Mouse (Mus musculus): ENCODE results near the gene Fnip1. TPM values are rescaled to one million over a fixed set of nuclear protein-coding genes. Genes with fewer than 3 reads are reported as not detected.

Fnip1 gene
- polyA plus RNA-seq, 2 experiments: 2.6 to 4.9 TPM

GRCm38 (mm10) chr11:54502546-54503245 lies 64.7 kb downstream of the Fnip1 start:
- Histone ChIP-seq H3K27me3 (ENCODE audit: control insufficient read depth, insufficient read depth, low read length) (no peaks in the 10 kb centered on the region), H3K36me3 (replicated peaks; ENCODE audit: control insufficient read depth, insufficient read depth, low read depth) (peaks cover 24% of the 10 kb centered on the region), H3K4me3 (ENCODE audit: insufficient read depth in 1 of 2, low read depth in 2 of 2, low read length in 2 of 2) (no peak overlapping the region), H3K27ac (no peak overlapping the region), H3K9ac (replicated peaks) (no peak overlapping the region), H3K4me1 (replicated peaks; ENCODE audit: control insufficient read depth in 2 of 2, insufficient read depth in 2 of 2, low read length in 1 of 2) (no peaks in the 10 kb centered on the region), H3K9me3 (ENCODE audit: control insufficient read depth, low read length) (no peaks in the 10 kb centered on the region), H3K4me2 (ENCODE audit: low read depth) (no peak overlapping the region)
- WGBS (ENCODE audit: insufficient replicate concordance): 72% methylated on average over 4 of the region's 4 CpGs
- DNase-seq (ENCODE audit: low read depth in 3 of 3, low spot score in 3 of 3): no peak
- TF ChIP-seq EP300 (IDR thresholded peaks at IDR 0.05; ENCODE audit: low read depth): no peak
- no peak for TF ChIP-seq CTCF (IDR thresholded peaks at IDR 0.05; ENCODE audit: low read depth)
- no peak for ATAC-seq (ENCODE audit: insufficient read depth)

DNA sequence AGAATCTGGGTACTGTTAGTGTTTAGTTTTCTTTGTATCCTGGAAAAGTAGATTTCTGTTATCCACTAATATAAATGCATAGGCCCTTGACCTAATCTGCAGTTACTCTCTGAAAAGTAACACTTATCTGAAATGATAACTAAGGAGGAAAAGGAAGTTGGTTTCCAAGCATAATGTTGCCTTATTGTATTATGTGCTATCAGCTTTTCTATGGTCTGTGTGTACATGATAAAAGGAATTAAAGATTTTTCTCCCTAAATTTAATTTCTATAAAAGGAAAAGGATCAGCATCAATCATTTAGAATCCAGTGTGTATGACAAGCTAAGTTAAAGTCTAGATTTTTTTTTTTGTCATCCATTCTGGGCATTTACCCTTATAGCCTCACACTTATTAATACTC lies 75.6 kb downstream of the Fnip1 start:
- Histone ChIP-seq H3K4me2 (ENCODE audit: low read depth) (no peak overlapping the region), H3K36me3 (replicated peaks; ENCODE audit: control insufficient read depth, insufficient read depth, low read depth) (peaks cover 4% of the 10 kb centered on the region), H3K4me1 (replicated peaks; ENCODE audit: control insufficient read depth in 2 of 2, insufficient read depth in 2 of 2, low read length in 1 of 2) (no peaks in the 10 kb centered on the region), H3K9ac (replicated peaks) (no peak overlapping the region), H3K4me3 (ENCODE audit: insufficient read depth in 1 of 2, low read depth in 2 of 2, low read length in 2 of 2) (no peak overlapping the region), H3K27me3 (ENCODE audit: control insufficient read depth, insufficient read depth, low read length) (no peaks in the 10 kb centered on the region), H3K9me3 (ENCODE audit: control insufficient read depth, low read length) (no peaks in the 10 kb centered on the region), H3K27ac (no peak overlapping the region)
- no peak for ATAC-seq (ENCODE audit: insufficient read depth)
- no peak for TF ChIP-seq CTCF (IDR thresholded peaks at IDR 0.05; ENCODE audit: low read depth)
- TF ChIP-seq EP300 (IDR thresholded peaks at IDR 0.05; ENCODE audit: low read depth): no peak
- no peak for DNase-seq (ENCODE audit: low read depth in 3 of 3, low spot score in 3 of 3)

DNA sequence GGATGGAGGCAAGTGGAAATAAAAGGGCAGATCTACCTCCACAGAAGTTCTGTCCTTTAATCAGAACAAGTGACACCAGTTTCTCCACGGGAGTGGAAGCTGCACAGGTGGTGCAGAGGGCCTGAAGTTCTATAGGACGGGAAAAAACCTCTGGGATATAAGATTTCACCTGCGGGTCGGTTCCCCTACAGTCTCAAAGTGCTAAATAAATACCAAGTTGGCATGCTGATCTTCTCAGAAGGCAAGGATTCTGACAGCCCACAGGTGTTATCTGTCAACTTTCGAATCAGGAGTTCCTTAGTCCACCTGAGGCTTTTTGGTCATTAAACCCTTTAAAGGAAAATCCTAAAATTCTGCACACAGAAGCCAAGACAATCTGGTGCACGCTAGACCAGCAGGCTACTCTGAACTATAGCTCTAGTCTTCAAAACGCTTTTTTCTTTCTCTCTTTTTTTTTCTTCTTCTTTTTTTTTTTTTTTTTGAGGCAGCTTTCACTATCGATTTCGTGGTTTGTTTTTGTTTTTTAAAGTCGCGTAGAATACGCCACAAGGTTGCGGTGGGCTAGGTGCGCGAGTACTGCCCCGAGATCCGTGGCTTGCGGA lies 84.0 kb downstream of the Fnip1 start:
- peak overlapping the region; percentile 93 for H3K4me2 ChIP-seq (ENCODE audit: low read depth)
- ATAC-seq (ENCODE audit: insufficient read depth): no peak
- H3K36me3 ChIP-seq (replicated peaks; ENCODE audit: control insufficient read depth, insufficient read depth, low read depth): no peaks in the 10 kb centered on the region
- H3K27ac ChIP-seq: peak overlapping the region; percentile 92
- TF ChIP-seq EP300 (IDR thresholded peaks at IDR 0.05; ENCODE audit: low read depth) (no peak; the same call in 1 of the 2 replicates), CTCF (IDR thresholded peaks at IDR 0.05; ENCODE audit: low read depth) (no peak)
- peak overlapping the region; percentile 78 to 94 for H3K4me3 ChIP-seq (ENCODE audit: insufficient read depth in 1 of 2, low read depth in 2 of 2, low read length in 2 of 2)
- no peak for DNase-seq (ENCODE audit: low read depth in 3 of 3, low spot score in 3 of 3)
- no peaks in the 10 kb centered on the region for H3K9me3 ChIP-seq (ENCODE audit: control insufficient read depth, low read length)
- H3K27me3 ChIP-seq (ENCODE audit: control insufficient read depth, insufficient read depth, low read length): no peaks in the 10 kb centered on the region
- 2% methylated on average over 18 of the region's 18 CpGs for WGBS (ENCODE audit: insufficient replicate concordance)
- peak overlapping the region; percentile 82 for H3K9ac ChIP-seq (replicated peaks)
- H3K4me1 ChIP-seq (replicated peaks; ENCODE audit: control insufficient read depth in 2 of 2, insufficient read depth in 2 of 2, low read length in 1 of 2): peaks cover 11 to 15% of the 10 kb centered on the region in 2 experiments

DNA sequence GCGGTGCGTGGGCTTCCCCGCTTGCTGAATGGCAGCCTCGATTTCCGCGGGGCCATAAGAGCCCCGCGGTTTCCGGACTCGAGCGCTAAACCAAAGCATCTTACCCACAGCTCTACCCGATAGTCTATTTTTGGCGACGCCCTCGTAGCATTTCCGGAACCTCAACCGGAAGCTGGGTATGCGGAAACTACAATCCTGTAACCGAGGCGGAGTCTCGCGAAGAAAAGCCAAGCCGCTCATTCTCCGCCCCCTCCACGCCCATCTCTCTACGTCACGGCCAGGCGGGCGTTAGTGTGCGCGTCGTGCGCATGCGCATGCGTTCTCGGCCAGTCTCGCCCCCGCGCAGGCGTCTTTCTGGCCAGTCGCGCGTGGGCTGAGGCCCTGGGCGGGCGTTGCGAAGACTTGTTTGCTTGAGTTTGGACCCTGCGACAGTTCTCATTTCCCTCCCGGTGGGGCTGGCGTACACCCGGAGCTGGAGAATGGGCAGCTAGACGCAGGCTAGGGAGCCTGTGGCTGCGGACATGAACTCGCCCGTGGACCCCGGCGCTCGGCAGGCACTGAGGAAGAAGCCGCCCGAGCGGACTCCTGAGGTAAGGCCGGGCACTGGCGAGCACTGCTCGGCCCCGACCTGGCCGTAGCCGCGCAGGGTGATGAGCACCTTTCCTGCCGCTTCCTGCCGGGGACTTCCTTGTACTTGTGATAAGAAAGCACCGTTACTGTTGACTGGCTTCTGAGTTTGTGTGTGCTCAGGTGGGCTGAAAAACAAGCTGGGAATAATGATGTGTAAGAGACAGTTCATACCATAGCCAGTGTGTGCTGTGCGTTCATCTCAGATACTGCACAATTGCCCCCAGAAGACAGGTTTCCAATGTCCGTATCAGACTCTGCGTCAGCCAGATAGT lies 84.8 kb downstream of the Fnip1 start, which contains the start of gene Rapgef6:
TSS of gene Rapgef6 (plus strand) at position 319 of the 902 bp plus-strand sequence.
- TF ChIP-seq EP300 (IDR thresholded peaks at IDR 0.05; ENCODE audit: low read depth) (peak; percentile 26), CTCF (IDR thresholded peaks at IDR 0.05; ENCODE audit: low read depth) (no peak)
- ATAC-seq (ENCODE audit: insufficient read depth) (peak; percentile 93), DNase-seq (ENCODE audit: low read depth in 3 of 3, low spot score in 3 of 3) (peak; percentile 96 to 98 (median 97))
- Histone ChIP-seq H3K27me3 (ENCODE audit: control insufficient read depth, insufficient read depth, low read length) (no peaks in the 10 kb centered on the region), H3K9ac (replicated peaks) (peak within 1 kb of the TSS; percentile 99), H3K27ac (peak within 1 kb of the TSS; percentile 95), H3K4me1 (replicated peaks; ENCODE audit: control insufficient read depth in 2 of 2, insufficient read depth in 2 of 2, low read length in 1 of 2) (peaks cover 11 to 17% of the 10 kb centered on the region in 2 experiments), H3K4me2 (ENCODE audit: low read depth) (peak within 1 kb of the TSS; percentile 93), H3K36me3 (replicated peaks; ENCODE audit: control insufficient read depth, insufficient read depth, low read depth) (no peaks in the 10 kb centered on the region), H3K4me3 (ENCODE audit: insufficient read depth in 1 of 2, low read depth in 2 of 2, low read length in 2 of 2) (peak within 1 kb of the TSS; percentile 94 to 97), H3K9me3 (ENCODE audit: control insufficient read depth, low read length) (no peaks in the 10 kb centered on the region)
- under 1% methylated on average over 73 of the region's 73 CpGs for WGBS (ENCODE audit: insufficient replicate concordance)

Data from liver, embryonic 14.5 days (tissue).